Mouse (Mus musculus): ENCODE data around the gene Rnf207. TPM values are rescaled to one million over a fixed set of nuclear protein-coding genes. Genes with fewer than 3 reads are reported as not detected.

The Rnf207 gene
- polyA plus RNA-seq, 1 experiment from 2014 or later, result not detected

GRCm38 (mm10) chr4:152273191-152273590 lies 45.6 kb downstream of the Rnf207 start:
- no peak for DNase-seq (ENCODE audit: low spot score)

DNA sequence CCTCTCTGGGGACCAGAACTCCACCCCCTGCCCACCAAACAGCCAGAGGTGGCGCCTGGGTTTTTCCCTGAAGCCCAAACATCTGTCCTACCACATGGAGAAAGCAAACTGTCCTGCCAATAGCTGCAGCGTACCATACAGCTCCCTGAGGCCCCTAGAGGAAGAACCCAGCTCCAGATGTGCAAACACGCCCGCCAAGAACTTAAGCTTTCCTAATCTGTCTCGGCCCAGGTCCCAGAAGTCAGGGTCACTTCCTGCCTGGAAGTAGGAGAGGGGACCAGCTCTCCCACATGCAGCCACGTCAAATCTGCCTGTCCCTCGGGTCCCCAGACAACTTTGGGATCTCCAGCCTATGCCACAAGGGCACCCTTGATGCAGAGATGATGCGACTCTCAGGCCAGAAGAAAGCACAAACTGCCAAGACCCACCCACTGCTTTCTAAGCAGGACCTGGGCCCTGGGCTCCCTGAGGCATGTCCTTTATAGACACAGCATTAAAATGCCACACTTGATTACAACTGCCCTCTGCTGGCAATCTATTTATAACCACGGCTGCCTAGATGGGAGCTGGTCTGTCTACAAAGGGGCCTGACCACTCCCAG lies 46.2 kb downstream of the Rnf207 start:
- no peak for DNase-seq (ENCODE audit: low spot score)

GRCm38 (mm10) chr4:152272006-152272405 lies 46.8 kb downstream of the Rnf207 start:
- no peak for DNase-seq (ENCODE audit: low spot score)

- DNase-seq (ENCODE audit: low spot score), result no peak
Measured at GRCm38 (mm10) chr4:152271334-152271733, 47.5 kb downstream of the Rnf207 start.

- DNase-seq (ENCODE audit: low spot score), result no peak
Measured at GRCm38 (mm10) chr4:152270599-152270998, 48.2 kb downstream of the Rnf207 start.

DNA sequence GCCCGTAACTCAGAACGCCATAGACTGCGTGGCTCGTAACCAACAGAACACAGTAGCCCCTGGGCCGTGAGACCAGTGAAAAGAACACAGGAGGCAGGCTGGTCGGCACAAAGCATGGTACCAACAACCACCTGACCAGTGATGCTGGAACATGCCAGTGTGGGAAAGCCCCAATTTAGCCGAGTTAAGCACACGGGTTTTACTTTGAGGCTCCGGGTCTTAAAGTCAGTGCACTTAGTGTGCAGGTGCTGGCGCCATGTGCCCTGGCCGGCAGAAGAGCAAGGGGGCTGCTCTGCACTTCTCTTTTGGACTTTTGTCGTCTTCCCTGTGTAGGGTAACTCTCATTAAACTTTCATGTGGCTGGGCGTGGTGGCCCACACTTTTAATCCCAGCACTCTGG lies 48.8 kb downstream of the Rnf207 start:
- no peak for DNase-seq (ENCODE audit: low spot score)

DNA sequence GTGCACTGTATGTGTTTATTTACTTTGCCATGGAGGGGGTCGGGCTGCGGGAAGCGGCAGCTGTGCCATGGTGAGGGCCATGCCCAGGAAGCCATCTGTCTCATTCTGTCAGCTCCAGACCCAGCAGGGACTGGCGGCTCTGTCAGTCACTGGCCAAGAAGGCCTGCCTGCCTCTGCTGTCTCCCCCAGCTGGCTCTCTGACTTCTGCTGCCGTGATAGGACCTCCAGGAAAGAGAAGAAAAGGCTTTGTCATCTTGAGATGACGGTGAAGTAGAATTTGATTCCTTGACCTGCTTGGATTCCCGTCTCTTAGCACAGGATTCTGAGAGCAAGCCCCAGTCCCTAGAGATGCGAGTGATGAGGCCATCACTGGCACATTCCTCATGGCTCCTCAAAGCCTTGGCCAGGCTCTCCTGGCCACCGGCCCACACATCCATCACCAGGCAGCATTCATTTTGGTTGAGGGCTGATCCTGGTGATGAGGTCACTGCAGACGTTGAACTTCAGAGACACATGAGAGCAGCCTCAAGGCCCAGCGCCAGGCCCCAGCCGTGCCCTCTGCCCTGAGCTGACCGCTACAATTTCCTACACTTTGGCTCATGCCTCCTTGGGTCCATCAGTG lies 50.9 kb downstream of the Rnf207 start:
- no peak for DNase-seq (ENCODE audit: low spot score)

- no peak for DNase-seq (ENCODE audit: low spot score)
Measured at GRCm38 (mm10) chr4:152266236-152266895, 52.4 kb downstream of the Rnf207 start.

- no peak for DNase-seq (ENCODE audit: low spot score)
Measured at GRCm38 (mm10) chr4:152265791-152266190, 53.0 kb downstream of the Rnf207 start.

- no peak for DNase-seq (ENCODE audit: low spot score)
Measured at GRCm38 (mm10) chr4:152264867-152265568, 53.8 kb downstream of the Rnf207 start.

DNA sequence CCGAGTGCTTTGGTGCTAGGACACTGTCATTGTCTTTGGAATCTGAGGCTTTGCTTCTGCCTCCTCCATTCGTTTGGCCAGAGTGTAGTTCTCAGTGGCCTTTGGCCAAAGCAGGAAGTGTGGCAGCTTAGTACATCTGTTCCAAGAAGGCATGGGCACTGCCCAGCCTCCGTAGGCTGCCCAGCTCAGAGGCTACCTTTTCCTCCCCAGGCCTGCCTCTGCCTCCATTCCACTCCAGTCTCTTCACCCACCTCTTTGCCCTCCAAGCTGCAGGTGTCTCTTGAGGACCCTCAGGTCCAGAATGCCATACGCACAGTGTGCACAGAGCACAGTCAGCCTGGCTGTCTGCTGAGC lies 54.6 kb downstream of the Rnf207 start:
- no peak for DNase-seq (ENCODE audit: low spot score)

DNA sequence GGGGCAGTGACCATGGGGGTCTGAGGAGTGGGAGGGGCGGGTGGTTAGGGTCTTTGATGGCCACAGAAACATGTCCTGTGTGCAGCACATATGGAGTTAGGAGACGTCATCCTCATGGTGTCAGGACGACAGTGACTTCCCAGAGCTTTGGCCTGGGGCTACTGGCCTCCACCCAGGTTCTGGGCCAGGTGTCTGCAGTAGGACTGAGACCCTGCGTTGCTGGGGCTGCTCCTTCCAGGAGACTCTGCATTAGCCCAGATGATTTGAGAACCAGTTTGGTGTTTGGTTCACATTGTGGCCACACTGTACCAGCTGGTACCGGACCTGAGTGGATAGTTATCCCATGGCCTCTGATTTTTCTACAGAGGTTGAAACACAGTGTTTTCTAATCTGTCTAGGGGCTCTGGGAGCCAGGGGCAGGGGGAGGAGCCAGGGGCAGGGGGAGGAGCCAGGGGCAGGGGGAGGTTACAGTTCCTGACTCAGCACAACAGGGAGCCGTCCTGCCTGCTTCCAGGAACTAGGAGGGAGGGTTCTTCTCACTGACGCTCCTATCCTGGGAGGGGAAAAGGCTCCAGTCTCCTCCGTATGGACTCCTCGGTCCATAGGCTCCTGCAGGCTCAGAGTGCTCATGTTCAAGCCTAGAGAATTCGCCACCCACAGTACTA lies 55.1 kb downstream of the Rnf207 start:
- no peak for DNase-seq (ENCODE audit: low spot score)

DNA sequence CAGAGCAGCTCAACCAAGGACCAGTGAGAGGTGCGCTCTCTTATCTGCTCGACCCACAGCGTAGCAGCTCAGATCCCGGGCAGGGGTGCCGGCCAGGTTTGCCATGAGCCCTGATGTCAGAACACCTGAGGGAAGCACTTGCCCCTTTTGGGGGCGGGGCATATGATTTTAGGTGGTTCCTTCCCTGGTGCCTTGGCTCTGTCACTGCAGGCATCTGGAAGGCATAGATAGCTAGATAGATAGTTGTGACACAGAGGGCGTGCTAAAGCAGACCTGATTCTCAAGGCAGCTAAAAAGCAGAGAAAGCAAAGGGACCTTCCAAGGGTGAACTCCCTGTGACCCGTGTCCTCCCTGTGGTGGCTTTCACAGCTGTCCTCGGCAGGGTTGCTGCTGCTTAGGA lies 55.7 kb downstream of the Rnf207 start:
- no peak for DNase-seq (ENCODE audit: low spot score)

GRCm38 (mm10) chr4:152262187-152262586 lies 56.6 kb downstream of the Rnf207 start:
- no peak for DNase-seq (ENCODE audit: low spot score)

- no peak for DNase-seq (ENCODE audit: low spot score)
Measured at GRCm38 (mm10) chr4:152260451-152260850, 58.3 kb downstream of the Rnf207 start.

DNA sequence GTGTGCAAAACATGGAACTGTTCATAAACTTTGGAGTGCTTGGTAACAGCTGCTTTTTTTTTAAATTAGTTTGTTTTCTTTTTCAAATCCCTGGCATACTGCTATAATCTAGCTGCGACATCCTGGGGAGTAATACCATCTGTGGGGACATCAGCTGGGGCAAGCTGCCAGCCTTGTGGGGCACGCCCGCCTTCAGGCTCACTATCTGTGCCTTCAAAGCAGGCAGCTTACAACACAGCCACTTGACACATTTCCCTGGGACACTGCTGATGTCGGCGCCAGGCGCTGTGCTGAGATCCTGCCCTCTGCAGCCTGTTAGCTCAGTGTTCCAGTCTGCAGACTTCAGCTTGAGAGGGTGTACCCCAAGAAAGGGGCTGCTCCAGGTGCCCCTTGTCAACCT lies 61.7 kb downstream of the Rnf207 start:
- no peak for DNase-seq (ENCODE audit: low spot score)

Other genes with a start within 250 kb of the Rnf207 start
- 3.4 and 3.9 TPM in 2 replicates for gene Plekhg5, start 246.5 kb downstream of the Rnf207 start, polyA plus RNA-seq (2015; fragmentation: Nextera tagmentation; extraction: Ambion mirVana)
- 37.7 and 44.1 TPM in 2 replicates for gene Tnfrsf25, start 203.1 kb downstream of the Rnf207 start, polyA plus RNA-seq (2015; fragmentation: Nextera tagmentation; extraction: Ambion mirVana)
- gene Espn, start 166.6 kb downstream of the Rnf207 start, polyA plus RNA-seq (2015; fragmentation: Nextera tagmentation; extraction: Ambion mirVana), result 3.2 and 3.6 TPM in 2 replicates
- gene Hes2, start 160.1 kb downstream of the Rnf207 start, polyA plus RNA-seq (2015; fragmentation: Nextera tagmentation; extraction: Ambion mirVana), result 0.21 TPM in 1 of 2 replicates, not detected in the other
- gene Acot7, start 140.9 kb downstream of the Rnf207 start, polyA plus RNA-seq (2015; fragmentation: Nextera tagmentation; extraction: Ambion mirVana), result 65.1 and 98.8 TPM in 2 replicates
- 1.2 and 1.4 TPM in 2 replicates for gene Gpr153, start 44.8 kb downstream of the Rnf207 start, polyA plus RNA-seq (2015; fragmentation: Nextera tagmentation; extraction: Ambion mirVana)
- gene Hes3, start 27.3 kb downstream of the Rnf207 start, polyA plus RNA-seq (2015; fragmentation: Nextera tagmentation; extraction: Ambion mirVana), result 0.07 TPM in 1 of 2 replicates, not detected in the other
- 19.2 and 19.7 TPM in 2 replicates for gene Icmt, start 21.8 kb downstream of the Rnf207 start, polyA plus RNA-seq (2015; fragmentation: Nextera tagmentation; extraction: Ambion mirVana)
- gene Rpl22, start 6.7 kb upstream of the Rnf207 start, polyA plus RNA-seq (2015; fragmentation: Nextera tagmentation; extraction: Ambion mirVana), result 557 and 592 TPM in 2 replicates
- 0.03 and 0.07 TPM in 2 replicates for gene Chd5, start 19.7 kb upstream of the Rnf207 start, polyA plus RNA-seq (2015; fragmentation: Nextera tagmentation; extraction: Ambion mirVana)
- gene Nphp4, start 157.7 kb upstream of the Rnf207 start, polyA plus RNA-seq (2015; fragmentation: Nextera tagmentation; extraction: Ambion mirVana), result 0.96 and 1.3 TPM in 2 replicates
- 75.7 and 83.1 TPM in 2 replicates for gene Kcnab2, start 158.9 kb upstream of the Rnf207 start, polyA plus RNA-seq (2015; fragmentation: Nextera tagmentation; extraction: Ambion mirVana)